Mouse (Mus musculus) frontal cortex, postnatal 25 days (tissue): ENCODE results near the gene Mettl16.
A peak's percentile ranks its signal among the peaks of the same experiment; 100 is the strongest.

ENCODE experiments used
- DNase-seq, 2 experiments: peaks; one replicate each; pipeline ENCODE4 v3.0.0; 2022; ENCODE audit warnings: low spot score in 2 of 2

Mettl16 gene

DNA sequence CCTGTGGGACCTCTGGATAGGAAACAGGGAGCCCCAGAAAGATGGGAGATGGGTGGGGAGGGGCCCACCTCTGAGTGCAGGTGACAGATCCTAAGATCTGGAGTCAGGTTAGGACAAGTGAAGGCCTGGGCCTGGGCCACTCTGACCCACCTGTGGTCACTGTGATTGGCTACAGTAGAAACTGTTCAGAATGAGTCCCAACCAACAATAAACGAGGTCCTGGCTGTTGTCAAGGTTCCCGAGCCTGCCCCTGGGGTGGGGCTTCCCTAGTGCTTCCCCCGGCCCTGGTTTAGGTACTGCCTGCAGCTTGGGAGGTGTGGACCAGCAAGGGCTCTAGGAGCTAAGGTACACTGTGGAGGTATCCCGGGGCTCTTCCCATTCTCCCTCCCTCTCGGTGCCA, 73.1 kb downstream of the Mettl16 start:
- DNase-seq = no peak

DNA sequence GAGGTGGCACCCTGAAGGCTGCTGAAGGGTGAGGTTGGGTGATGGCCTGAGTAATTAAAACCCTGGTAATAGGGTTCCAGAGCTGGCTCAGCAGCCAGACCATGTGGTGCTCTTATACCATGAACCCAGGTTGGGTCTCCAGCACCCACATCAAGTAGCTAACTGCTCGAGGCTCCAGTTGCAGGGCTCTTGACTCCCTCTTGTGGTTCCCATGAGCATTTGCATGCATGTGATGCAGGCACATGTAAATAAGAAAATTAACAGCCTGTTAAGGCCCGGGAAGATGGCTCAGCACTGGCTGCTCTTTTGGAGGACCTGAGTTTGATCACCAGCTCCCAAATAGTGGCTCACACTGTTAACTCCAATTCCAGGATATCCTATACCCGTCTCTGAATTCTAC, 75.2 kb downstream of the Mettl16 start:
- no peak for DNase-seq

DNA sequence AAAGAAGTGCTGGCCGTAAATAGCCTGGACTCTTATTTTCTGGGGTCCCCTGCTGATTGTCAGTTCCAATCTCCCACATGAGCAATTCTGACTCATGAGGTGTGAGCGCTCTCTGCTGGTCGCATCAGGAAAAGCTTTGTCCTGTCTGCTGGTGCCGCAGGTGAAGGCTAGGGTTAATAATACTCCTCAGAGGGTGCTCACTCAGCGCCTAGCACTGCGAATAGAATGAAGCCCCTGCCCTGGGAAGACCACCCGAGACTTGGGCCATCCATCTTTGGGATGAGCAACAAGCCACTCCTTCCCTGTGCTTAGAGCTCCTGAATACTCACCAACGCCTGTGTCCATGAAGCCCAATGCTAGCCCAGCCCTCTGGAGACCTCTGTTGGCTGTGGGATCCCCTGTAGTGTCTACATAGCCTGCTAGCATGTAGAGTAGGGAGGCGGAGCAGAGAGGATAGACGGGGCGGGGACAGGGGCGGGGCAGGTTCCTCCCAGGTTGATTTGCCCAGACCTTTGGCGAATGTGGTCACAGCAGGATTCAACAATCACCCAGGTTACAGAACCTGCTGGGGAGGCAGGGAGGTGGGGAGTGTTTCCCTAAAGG, 77.4 kb downstream of the Mettl16 start:
- DNase-seq = peak; percentile 64 to 68

DNA sequence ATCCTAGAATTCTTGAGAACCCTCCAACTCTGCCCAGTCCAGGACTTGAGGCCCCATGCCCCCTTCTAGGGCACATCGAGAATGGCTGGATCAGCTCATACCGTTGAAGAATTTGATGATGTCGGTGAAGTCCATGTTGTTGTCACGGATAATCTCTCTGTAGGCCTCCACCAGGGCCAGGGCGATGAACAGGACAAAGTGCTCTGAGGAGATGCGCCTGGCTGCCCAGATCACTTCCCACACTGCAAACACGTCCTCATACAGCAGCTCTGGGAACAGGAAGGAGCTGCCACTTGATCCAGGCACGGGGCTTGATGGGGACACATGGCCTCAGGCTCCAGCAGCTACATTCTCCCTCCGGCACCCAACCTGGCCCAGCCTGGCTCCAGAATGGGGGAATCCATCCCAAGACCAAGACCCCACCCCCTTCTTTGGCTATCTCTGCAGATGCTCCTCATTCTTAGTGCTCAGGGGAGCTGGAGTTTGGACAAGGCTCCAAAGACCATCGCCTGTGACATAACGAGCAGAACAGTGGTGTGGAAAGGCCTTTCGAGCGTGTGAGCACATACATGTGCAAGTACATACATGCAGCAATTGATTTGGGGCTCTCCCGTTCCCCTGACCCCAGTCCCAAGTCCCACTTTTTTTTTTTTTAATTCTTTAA, 80.5 kb downstream of the Mettl16 start:
- no peak for DNase-seq

DNA sequence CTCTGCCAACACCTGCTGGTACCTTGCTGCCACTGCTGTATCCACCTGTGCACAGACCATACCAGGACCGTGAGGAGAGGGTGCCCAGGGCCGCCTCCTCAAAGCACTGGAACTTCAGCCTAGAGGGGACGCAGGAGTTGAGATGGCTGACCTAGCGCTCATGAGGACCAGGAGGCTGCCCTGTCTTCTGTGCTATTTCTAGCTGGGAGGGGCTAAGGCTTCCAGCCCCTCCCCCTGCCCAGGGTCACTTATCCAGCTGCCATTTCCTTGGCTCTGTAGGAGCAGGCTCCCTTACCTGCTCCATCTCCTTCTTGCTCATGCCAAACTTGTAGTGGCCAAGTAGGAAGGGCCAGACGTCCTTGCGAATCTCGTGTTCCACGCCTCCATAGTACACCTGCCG, 87.1 kb downstream of the Mettl16 start:
- DNase-seq = no peak

DNA sequence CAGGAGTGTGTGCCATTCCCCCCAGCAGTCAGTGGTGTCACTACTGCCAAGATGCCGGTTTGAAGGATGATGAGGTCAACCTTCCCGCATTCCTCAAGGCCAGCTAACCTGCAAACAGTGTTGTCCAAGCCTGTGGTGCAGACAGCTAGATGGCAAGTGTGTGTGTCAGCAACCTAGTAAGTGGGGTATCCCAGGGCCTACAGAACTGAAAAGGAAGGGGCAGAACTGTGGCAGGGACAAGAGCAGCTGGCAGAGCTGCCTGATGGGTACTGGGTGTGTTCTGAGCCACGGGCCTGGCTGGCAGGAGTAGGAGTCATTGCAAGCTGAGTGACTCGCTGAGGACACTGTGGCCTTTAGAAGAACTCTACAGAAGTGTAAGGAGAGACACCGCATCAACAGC, 91.5 kb downstream of the Mettl16 start:
- no peak for DNase-seq

DNA sequence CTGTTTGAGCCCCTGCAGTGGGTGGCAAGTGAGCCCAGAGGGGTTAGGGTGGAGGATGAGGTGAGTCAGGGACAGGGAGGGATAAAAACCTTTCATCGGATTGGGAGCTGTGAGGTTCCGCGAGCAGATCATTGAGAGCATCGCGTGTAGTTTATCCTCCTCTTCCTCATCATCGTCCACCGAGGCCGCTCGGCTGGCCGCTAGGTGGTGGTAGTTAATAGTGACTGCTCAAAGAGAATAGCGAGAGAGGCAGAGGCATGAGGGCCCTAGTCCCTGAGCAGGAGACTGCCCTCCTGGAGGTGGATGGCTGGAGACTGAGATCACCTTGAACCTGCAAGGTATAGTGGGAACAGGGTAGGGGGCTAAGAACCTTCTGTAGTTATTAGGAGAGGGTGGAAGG, 92.8 kb downstream of the Mettl16 start:
- no peak for DNase-seq

DNA sequence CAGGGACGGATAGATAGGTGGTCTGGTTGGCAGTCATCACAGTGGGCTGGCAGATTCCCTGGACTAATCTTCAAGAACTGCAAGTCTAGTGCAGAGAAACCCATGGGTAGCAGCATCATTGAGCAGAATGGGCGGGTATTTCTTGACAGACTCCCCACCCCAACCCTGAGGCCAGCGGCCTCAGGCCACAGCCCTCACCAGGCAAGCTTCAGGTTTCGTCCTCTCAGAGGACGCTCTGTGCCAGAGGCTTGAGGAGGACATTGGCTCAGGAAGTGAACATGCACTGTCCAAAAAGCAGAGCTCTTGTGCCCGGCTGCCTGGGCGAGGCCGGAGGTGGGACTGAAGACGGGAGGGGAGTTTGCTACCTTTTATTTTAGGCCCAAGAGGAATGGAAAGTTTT, 93.8 kb downstream of the Mettl16 start:
- no peak for DNase-seq

DNA sequence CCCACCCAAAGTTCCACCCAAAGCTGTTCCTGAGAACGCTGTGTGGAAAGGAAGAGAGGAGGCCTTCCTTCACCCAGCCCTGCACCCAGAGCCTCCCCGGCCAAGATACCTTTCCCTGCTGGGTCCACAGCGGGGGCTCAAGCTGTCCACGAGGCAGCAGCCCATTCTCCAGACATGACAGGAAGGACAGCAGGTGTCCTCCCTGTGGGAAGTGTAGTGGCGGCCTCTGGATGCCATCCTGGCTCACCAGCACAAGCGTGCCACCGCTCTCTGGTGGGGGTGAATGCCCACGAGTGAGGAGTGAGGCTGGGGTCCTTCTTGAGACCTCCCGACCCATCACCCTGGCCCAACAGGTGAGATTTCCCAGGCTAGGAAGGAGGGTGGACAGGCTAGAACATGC, 94.6 kb downstream of the Mettl16 start:
- DNase-seq = no peak

DNA sequence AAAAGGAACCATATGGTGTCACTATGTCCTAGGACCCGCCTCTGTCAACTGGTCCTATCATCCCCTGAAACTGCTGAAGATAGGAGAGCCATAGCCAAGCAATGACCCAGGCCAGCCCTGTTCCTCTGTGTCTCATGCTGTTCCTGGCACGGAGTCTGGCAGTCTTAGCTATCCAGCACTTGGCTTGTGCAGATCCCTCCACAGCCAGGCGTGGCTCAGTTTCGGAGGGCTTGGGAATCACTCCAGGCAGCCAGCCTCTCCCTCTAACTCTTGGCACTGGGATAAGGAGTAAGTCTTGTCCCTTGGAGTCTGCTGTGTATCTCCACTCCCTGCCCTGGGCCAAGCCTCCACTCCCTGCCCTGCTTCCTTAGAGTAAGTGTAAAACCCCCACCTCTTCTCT, 96.0 kb downstream of the Mettl16 start:
- no peak for DNase-seq

DNA sequence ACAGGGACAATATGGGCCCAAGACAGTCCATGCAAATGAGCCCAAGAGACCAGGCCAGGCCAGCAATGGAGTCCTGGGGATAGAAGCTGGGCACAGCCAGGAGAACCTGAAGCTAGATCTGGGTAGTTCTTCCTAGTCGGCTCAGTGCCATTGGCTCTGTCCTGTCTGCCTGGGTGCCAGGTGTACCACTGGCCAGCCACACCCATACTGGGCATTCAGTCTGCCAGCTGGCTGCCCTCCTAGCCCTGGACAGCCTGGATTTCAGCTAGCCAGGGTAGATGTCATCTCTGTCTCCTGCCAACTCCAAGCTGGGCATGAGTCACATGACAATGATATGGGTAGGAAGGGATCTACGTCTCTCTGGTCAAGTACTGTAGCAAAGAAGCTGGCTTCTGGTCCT, 96.6 kb downstream of the Mettl16 start:
- no peak for DNase-seq

DNA sequence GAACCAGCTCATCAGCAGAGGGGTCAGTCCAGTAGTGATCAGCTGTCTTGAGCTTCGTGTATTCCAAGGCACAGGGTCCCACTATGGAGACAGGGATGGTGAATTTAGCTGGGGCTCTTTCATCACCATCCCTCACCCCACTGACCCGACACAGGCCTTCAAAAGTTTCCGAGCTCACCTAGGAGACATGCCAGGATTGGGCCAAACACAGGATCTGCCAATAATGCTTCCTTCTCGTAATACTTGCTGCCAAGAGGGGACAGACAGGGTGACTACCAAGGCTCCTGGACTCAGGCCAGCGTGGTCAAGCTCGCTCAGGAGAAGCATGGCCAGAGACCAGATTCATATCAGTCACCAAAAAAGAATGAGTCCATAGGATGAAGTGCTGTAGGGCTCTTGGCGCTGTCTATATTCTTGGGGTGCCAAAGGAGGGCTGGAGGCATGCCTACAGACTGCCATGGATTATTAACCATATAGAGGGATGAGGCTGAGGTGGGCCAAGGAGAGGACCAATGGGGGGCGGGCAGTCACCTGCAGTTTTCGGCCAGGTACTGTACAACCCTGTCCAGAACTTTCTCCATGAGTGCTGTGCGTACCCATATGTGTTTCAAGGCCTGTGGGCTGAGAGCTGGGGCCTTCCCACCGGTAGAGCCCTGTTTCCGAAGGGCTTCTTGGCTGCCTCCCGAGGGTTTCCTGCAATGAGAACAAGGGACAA, 97.6 kb downstream of the Mettl16 start:
- DNase-seq = no peak

DNA sequence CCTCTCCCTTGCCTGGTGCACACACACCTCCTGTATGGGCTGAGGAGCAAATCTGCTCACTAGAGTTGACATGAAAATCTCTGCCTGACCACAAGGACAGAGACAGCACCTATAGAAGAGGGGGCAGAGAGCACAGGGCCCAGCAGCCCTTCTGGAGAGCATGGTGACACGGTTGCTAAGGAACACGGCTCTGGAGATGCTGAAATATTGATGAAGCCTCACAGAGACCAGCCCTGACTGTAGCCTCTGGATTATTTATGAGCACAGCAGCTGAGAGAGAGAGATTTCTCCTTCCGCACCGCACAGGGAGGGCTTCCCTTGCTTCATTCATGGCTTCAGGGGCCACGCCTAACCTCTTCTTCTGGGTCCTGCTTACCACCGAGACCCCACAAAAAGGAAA, 99.0 kb downstream of the Mettl16 start:
- no peak for DNase-seq

DNA sequence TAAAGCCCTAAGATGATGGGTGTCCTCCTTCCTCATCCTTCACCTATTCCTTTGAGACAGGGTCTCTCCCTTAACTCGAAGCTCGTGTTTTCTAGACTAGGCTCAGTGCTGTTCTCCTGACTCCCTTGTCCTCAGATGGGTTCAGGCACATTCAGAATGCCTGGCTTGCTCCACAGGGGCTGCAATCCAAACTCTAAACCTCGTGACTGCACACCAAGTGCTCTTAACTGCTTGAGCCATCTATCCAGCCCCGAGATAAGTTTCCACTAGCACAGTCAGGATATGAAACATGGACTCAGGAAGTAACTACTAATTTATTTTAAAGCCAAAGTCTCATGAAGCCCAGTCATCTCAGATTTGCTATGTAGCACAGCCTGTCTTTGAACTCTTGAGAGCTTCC, 99.9 kb downstream of the Mettl16 start:
- no peak for DNase-seq

DNA sequence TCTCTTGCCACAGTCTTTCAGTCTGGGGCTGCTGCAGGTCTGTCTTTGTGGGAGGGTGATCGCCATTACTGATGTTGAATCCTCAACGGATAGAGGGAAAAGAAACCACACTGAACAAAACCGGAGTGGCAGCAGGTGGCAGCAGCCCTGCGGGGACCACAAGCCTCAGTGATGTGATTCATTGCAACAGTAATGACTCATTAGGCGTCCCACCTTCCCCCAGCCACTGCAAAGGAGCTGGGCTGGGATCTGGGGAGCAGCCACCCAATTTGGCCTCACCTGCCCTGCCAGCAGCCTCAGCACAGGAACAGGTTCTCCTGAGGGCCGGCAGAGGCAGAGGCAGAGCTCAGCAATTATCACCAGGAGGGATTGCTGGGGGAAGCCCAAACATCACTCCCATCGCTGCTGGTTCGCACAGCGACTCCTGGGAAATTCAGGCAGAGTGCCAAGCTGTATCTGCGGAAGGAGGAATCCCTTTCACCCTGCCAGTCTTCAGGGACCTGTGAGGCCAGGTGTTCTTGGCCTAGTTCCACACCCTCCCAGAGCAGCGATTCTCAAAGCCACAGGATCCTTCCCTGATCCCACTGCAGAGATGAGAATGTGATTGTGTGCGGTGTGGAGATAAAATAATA, 100.5 kb downstream of the Mettl16 start:
- DNase-seq = peak; percentile 27 to 61

DNA sequence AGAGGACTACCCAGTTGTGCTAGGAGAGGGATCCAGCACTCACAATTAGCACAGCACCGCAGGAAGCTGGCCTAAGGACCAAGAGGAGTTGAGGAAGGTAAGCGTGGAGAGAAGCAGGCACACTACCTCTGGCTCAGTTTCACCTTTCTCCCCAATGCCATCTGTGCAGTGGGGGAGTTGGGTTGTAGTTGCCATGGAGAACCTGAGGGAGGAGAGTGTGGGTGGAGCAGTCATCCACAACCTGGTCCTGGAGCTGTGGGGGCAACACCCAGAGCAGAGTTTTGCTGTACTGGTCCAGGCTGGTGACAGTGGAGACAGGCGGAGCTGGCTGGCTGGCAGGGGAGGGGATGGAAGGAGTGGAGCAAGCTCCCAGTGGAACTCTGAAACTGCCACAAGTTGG, 104.0 kb downstream of the Mettl16 start:
- DNase-seq = no peak

DNA sequence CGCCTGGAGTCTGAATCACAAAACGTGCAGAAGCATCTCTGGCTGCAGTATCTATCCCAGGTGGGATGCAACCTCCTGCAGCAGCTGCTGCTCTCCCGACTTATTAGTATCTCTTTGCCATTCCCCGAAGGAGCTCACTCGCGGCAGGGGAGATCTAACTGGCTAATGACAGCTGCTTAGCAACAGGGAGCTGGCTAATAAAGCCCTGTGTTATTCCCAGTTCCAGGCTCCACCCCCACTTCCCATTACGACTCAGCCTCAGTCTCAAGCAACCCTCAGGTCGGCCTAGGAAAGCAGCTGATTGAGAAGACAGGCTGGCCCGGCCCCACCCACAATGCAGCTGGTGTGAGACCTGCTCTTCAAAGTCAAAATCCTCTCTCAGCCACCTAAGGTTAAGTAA, 106.2 kb downstream of the Mettl16 start:
- peak; percentile 30 to 36 for DNase-seq
